In the genomic region with DNA sequence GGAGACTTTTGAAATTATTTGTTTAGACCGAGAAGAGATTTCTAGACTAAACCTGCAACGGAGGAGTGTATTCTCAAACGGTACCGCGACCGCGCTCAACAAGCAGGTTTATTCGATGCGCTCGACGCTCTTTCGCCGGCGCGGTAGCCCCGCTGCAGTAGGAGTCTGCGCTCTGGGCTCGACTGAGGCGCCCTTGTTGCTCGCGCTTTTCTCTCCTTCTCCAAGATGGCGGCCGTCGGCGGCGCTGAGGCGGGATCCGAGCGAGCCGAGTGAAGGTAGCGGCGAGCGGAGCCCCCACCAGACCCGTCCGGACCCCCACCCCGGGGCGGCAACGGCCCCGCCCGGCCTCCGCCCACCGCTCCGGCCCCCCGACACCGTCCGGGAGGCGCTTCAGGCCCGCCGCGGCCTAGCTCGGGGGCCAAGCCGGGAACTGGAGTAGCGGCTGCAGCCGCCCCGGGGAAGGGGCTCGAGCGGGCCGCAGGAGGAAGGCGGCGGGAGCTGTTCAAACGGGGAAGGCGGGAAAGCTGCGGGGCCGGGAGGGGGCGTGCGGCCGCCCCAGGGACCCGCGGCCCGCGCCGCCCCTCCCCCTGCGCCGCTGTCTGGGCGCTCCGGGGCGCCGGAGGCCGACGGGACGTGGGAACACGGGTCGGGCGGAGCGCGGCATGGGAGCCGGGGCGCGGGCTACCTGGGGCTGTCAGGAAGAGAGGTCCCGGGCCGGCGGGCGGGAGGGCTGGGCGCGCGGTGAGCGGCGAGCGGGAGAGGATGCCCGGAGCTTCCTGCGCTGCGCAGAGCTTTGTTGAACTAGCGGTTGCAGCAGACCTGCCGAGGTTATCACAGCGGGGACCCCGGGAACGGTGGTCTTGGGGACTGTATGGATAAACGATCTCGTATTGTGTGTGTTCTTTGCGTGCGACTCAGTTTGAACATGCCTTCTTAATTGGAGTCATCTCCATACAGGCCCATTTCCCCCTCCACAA, we compare ENCODE assay signal across 8 mouse cellular contexts. TPM values are rescaled to one million over a fixed set of nuclear protein-coding genes. Genes with fewer than 3 reads are reported as not detected.
A peak's percentile ranks its signal among the peaks of the same experiment; 100 is the strongest.
DNase-seq lines count a peak whose midpoint lies in the region; ATAC-seq and TF ChIP-seq lines count a peak whose summit lies in the region.

No protein-coding gene starts in this region.

- TF ChIP-seq POLR2A in CH12.LX (IDR thresholded peaks at IDR 0.05; ENCODE audit: low read depth, low read length), result peak; percentile 83
- peak; percentile 76 for TF ChIP-seq POLR2A in testis, adult 2 months (IDR thresholded peaks at IDR 0.05; ENCODE audit: control insufficient read depth, low read depth, low read length)

- peaks cover 0 to 16% of the 10 kb centered on the region in 2 experiments; a peak in 2 of 4 replicates for H3K4me1 ChIP-seq in CH12.LX (ENCODE audit: control insufficient read depth in 1 of 2, insufficient read depth in 2 of 2)
- H3K4me1 ChIP-seq in forebrain, embryonic 12.5 days, result peaks cover 6% of the 10 kb centered on the region
- 0 out of 2 replicates have a peak, but pooled peaks cover 5% of the 10 kb centered on the region for H3K4me1 ChIP-seq in heart, postnatal 0 days (ENCODE audit: control insufficient read depth, insufficient read depth)
- peaks cover 8% of the 10 kb centered on the region for H3K4me1 ChIP-seq in liver, embryonic 16.5 days (ENCODE audit: control insufficient read depth, low read depth, low read length)
- H3K4me1 ChIP-seq in neural tube, embryonic 13.5 days (replicated peaks), result peaks cover 10% of the 10 kb centered on the region
- peaks cover 6% of the 10 kb centered on the region for H3K4me1 ChIP-seq in testis, adult 2 months (ENCODE audit: control insufficient read depth, insufficient read depth, low read length)

- TF ChIP-seq RAD21 in CH12.LX (IDR thresholded peaks at IDR 0.05; ENCODE audit: low read depth, low read length), result no peak

- H3K27ac ChIP-seq in CH12.LX (ENCODE audit: insufficient read depth, low read depth), result peak overlapping the region; percentile 48
- H3K27ac ChIP-seq in forebrain, embryonic 12.5 days, result peak overlapping the region; percentile 96
- H3K27ac ChIP-seq in heart, postnatal 0 days (ENCODE audit: low read depth), result peak overlapping the region; percentile 93
- H3K27ac ChIP-seq in liver, embryonic 16.5 days (ENCODE audit: low read length), result peak overlapping the region; percentile 90
- H3K27ac ChIP-seq in neural tube, embryonic 13.5 days (replicated peaks), result peak overlapping the region; percentile 97
- H3K27ac ChIP-seq in testis, adult 2 months (ENCODE audit: control insufficient read depth, insufficient read depth, low read depth, low read length), result peak overlapping the region; percentile 66

- peak overlapping the region; percentile 74 to 85 (median 82) for H3K4me3 ChIP-seq in CH12.LX (replicated peaks in 1 of 3; ENCODE audit: low read depth in 2 of 3, low read length in 2 of 3, poor library complexity in 1 of 3)
- H3K4me3 ChIP-seq in forebrain, embryonic 12.5 days (replicated peaks), result peak overlapping the region; percentile 92
- peak overlapping the region; percentile 91 for H3K4me3 ChIP-seq in heart, postnatal 0 days (ENCODE audit: low read depth, low read length)
- peak overlapping the region; percentile 86 for H3K4me3 ChIP-seq in liver, embryonic 16.5 days (ENCODE audit: low read depth, low read length)
- peak overlapping the region; percentile 85 for H3K4me3 ChIP-seq in neural tube, embryonic 13.5 days
- H3K4me3 ChIP-seq in testis, adult 2 months (ENCODE audit: control insufficient read depth, low read depth, low read length), result peak overlapping the region; percentile 86

- ATAC-seq in forebrain, embryonic 12.5 days (ENCODE audit: low FRiP score), result peak; percentile 95
- ATAC-seq in heart, postnatal 0 days (ENCODE audit: insufficient read depth, low read depth), result peak; percentile 96
- ATAC-seq in liver, embryonic 16.5 days (ENCODE audit: low read depth), result peak; percentile 91
- peak; percentile 96 for ATAC-seq in neural tube, embryonic 13.5 days (ENCODE audit: low read depth)

- peak overlapping the region; percentile 98 for H3K9ac ChIP-seq in CH12.LX (ENCODE audit: insufficient read depth, low read depth)
- peak overlapping the region; percentile 97 for H3K9ac ChIP-seq in forebrain, embryonic 12.5 days
- peak overlapping the region; percentile 96 for H3K9ac ChIP-seq in heart, postnatal 0 days (replicated peaks; ENCODE audit: low read depth, low read length)
- peak overlapping the region; percentile 98 for H3K9ac ChIP-seq in liver, embryonic 16.5 days (ENCODE audit: low read depth, low read length)
- peak overlapping the region; percentile 93 for H3K9ac ChIP-seq in neural tube, embryonic 13.5 days

- H3K27me3 ChIP-seq in CH12.LX (replicated peaks), result peaks cover 6% of the 10 kb centered on the region
- H3K27me3 ChIP-seq in forebrain, embryonic 12.5 days, result no peaks in the 10 kb centered on the region
- no peaks in the 10 kb centered on the region for H3K27me3 ChIP-seq in heart, postnatal 0 days (ENCODE audit: control insufficient read depth, insufficient read depth, low read length)
- no peaks in the 10 kb centered on the region for H3K27me3 ChIP-seq in liver, embryonic 16.5 days (ENCODE audit: control insufficient read depth, insufficient read depth, low read depth, low read length)
- H3K27me3 ChIP-seq in neural tube, embryonic 13.5 days, result peaks cover 4% of the 10 kb centered on the region; the same call in 1 of the 2 replicates
- H3K27me3 ChIP-seq in testis, adult 2 months (ENCODE audit: control insufficient read depth, insufficient read depth, low read length), result no peaks in the 10 kb centered on the region

- H3K9me3 ChIP-seq in CH12.LX (replicated peaks; ENCODE audit: low read length), result no peaks in the 10 kb centered on the region
- H3K9me3 ChIP-seq in forebrain, embryonic 12.5 days, result no peaks in the 10 kb centered on the region
- H3K9me3 ChIP-seq in heart, postnatal 0 days (replicated peaks; ENCODE audit: control insufficient read depth, low read length), result no peaks in the 10 kb centered on the region
- H3K9me3 ChIP-seq in liver, embryonic 16.5 days (replicated peaks; ENCODE audit: control insufficient read depth, low read length), result no peaks in the 10 kb centered on the region
- no peaks in the 10 kb centered on the region for H3K9me3 ChIP-seq in neural tube, embryonic 13.5 days

- H3K79me2 ChIP-seq in CH12.LX (replicated peaks; ENCODE audit: control insufficient read depth, extremely low read depth, insufficient read depth, poor library complexity, severe bottlenecking), result peaks cover 8% of the 10 kb centered on the region

- in situ Hi-C loops in CH12.LX (cut with MboI; ENCODE audit: low pct_ligation_motif_present, low pct_unique_long_range_greater_than_20kb, low sequenced_read_pairs), result no loop called here

- DNase-seq in CH12.LX (ENCODE audit: extremely low read depth), result peak; percentile 83
- DNase-seq in c-Kit-positive CD71-positive TER-119-positive erythroid progenitor cells, embryonic 14.5 days (ENCODE audit: low spot score), result peak; percentile 83
- peak; percentile 94 for DNase-seq in heart, postnatal 0 days (ENCODE audit: low spot score)
- DNase-seq in kidney, postnatal 4 days, result peak; percentile 88 to 94

- WGBS in forebrain, embryonic 12.5 days, result under 1% methylated on average over 78 of the region's 111 CpGs
- WGBS in heart, postnatal 0 days, result under 1% methylated on average over 105 of the region's 111 CpGs
- WGBS in liver, embryonic 16.5 days (ENCODE audit: insufficient replicate concordance), result under 1% methylated on average over 88 of the region's 111 CpGs
- WGBS in neural tube, embryonic 13.5 days, result under 1% methylated on average over 102 of the region's 111 CpGs

- peak overlapping the region; percentile 69; the same call in 1 of the 2 replicates for H3K4me2 ChIP-seq in CH12.LX (ENCODE audit: insufficient read depth, low read depth, poor library complexity, severe bottlenecking)
- H3K4me2 ChIP-seq in forebrain, embryonic 12.5 days, result peak overlapping the region; percentile 64
- peak overlapping the region; percentile 89 for H3K4me2 ChIP-seq in heart, postnatal 0 days (ENCODE audit: low read depth, low read length)
- H3K4me2 ChIP-seq in liver, embryonic 16.5 days (ENCODE audit: low read depth, low read length), result peak overlapping the region; percentile 71
- peak overlapping the region; percentile 64 for H3K4me2 ChIP-seq in neural tube, embryonic 13.5 days

- dilution Hi-C loops in CH12.LX (cut with MboI; ENCODE audit: extremely low pct_ligation_motif_present, extremely low pct_unique_long_range_greater_than_20kb, low sequenced_read_pairs), result no loop called here

- no peak for TF ChIP-seq EP300 in CH12.LX (IDR thresholded peaks at IDR 0.05; ENCODE audit: low read length)
- no peak for TF ChIP-seq EP300 in heart, postnatal 0 days (IDR thresholded peaks at IDR 0.05; ENCODE audit: low read depth)

- TF ChIP-seq CTCF in CH12.LX (conservative IDR thresholded peaks at IDR 0.05 in 1 of 2, IDR thresholded peaks at IDR 0.05 in 1 of 2; ENCODE audit: low read depth in 2 of 2, low read length in 2 of 2), result peak in 1 of 2 experiments; percentile 29; a peak in 2 of 4 replicates
- no peak for TF ChIP-seq CTCF in heart, postnatal 0 days (IDR thresholded peaks at IDR 0.05; ENCODE audit: low read depth)
- TF ChIP-seq CTCF in testis, adult 2 months (IDR thresholded peaks at IDR 0.05; ENCODE audit: control insufficient read depth, insufficient read depth, insufficient replicate concordance, low read depth, low read length), result no peak

- peaks cover 3 to 5% of the 10 kb centered on the region in 2 experiments for H3K36me3 ChIP-seq in CH12.LX (replicated peaks in 1 of 2; ENCODE audit: control insufficient read depth in 1 of 2, insufficient read depth in 1 of 2, low read length in 1 of 2)
- peaks cover 4% of the 10 kb centered on the region for H3K36me3 ChIP-seq in forebrain, embryonic 12.5 days (replicated peaks)
- peaks cover 3% of the 10 kb centered on the region for H3K36me3 ChIP-seq in heart, postnatal 0 days (replicated peaks; ENCODE audit: control insufficient read depth, insufficient read depth, low read length)
- no peaks in the 10 kb centered on the region for H3K36me3 ChIP-seq in liver, embryonic 16.5 days (ENCODE audit: control insufficient read depth, insufficient read depth)
- H3K36me3 ChIP-seq in neural tube, embryonic 13.5 days, result peaks cover 2% of the 10 kb centered on the region
- no peaks in the 10 kb centered on the region for H3K36me3 ChIP-seq in testis, adult 2 months (ENCODE audit: control insufficient read depth, insufficient read depth, low read length)

RNA-seq across cellular contexts. Expression of gene Hmgxb4, which starts 0.6 kb away (rescaled TPM):
- total RNA-seq in CH12.LX (2012; rRNA removed), result 24.5 and 29.1 TPM in 2 replicates
- 33.2 and 33.4 TPM in 2 replicates for total RNA-seq in CH12.LX (2014; rRNA removed)
- polyA plus RNA-seq in CH12.LX (2012; ENCODE audit: insufficient read length, low read depth), result 23.3 and 23.6 TPM in 2 replicates
- polyA plus RNA-seq in forebrain, embryonic 12.5 days (2016; fragmentation: Nextera tagmentation; extraction: Ambion mirVana), result 48.1 and 49.8 TPM in 2 replicates
- 17.0 and 23.7 TPM in 2 replicates for total RNA-seq in heart, postnatal 0 days (2014; rRNA removed; ENCODE audit: low replicate concordance)
- 9.0 and 10.2 TPM in 2 replicates for polyA plus RNA-seq in heart, postnatal 0 days (2015; fragmentation: Nextera tagmentation; extraction: Ambion mirVana)
- 7.9 and 8.7 TPM in 2 replicates for polyA plus RNA-seq in liver, embryonic 16.5 days (2015; fragmentation: Nextera tagmentation; extraction: Ambion mirVana)
- polyA plus RNA-seq in neural tube, embryonic 13.5 days (2015; fragmentation: Nextera tagmentation; extraction: Ambion mirVana), result 32.2 and 35.7 TPM in 2 replicates
- 6.0 TPM in 2 replicates for polyA plus RNA-seq in testis, adult 2 months (2012; rRNA removed)

RNA-seq across cellular contexts. Expression of gene Tom1, which starts 39.7 kb away (rescaled TPM):
- total RNA-seq in CH12.LX (2012; rRNA removed), result 15.6 and 18.4 TPM in 2 replicates
- 11.6 and 13.4 TPM in 2 replicates for total RNA-seq in CH12.LX (2014; rRNA removed)
- 25.3 and 32.8 TPM in 2 replicates for polyA plus RNA-seq in CH12.LX (2012; ENCODE audit: insufficient read length, low read depth)
- 21.9 and 23.0 TPM in 2 replicates for polyA plus RNA-seq in forebrain, embryonic 12.5 days (2016; fragmentation: Nextera tagmentation; extraction: Ambion mirVana)
- total RNA-seq in heart, postnatal 0 days (2014; rRNA removed; ENCODE audit: low replicate concordance), result 56.1 and 110 TPM in 2 replicates
- 68.7 and 75.8 TPM in 2 replicates for polyA plus RNA-seq in heart, postnatal 0 days (2015; fragmentation: Nextera tagmentation; extraction: Ambion mirVana)
- 14.0 and 14.4 TPM in 2 replicates for polyA plus RNA-seq in liver, embryonic 16.5 days (2015; fragmentation: Nextera tagmentation; extraction: Ambion mirVana)
- 28.9 and 36.4 TPM in 2 replicates for polyA plus RNA-seq in neural tube, embryonic 13.5 days (2015; fragmentation: Nextera tagmentation; extraction: Ambion mirVana)
- polyA plus RNA-seq in testis, adult 2 months (2012; rRNA removed), result 117 and 129 TPM in 2 replicates

Comparison
In these comparisons a context has a peak if more than half of its experiments do, and no peak if none do; other contexts are left out.
1. Peak in every context shown above with its lines: DNase-seq, ATAC-seq, H3K4me3 ChIP-seq and H3K27ac ChIP-seq.